Mouse (Mus musculus) liver, embryonic 15.5 days (tissue): ENCODE results near the gene Smpd1. TPM values are rescaled to one million over a fixed set of nuclear protein-coding genes. Genes with fewer than 3 reads are reported as not detected.

Source experiments
- ATAC-seq: fragments of 200-750 bp; cut with Nextera tagmentation; 2 replicates; pipeline ENCODE4 v1.8.0; 2017; ENCODE audit warnings: moderate number of reproducible peaks, mild to moderate bottlenecking, moderate library complexity; ENCODE audit not compliant: insufficient read depth
- H3K27ac ChIP-seq: fragments of 300-500 bp; sonication (generic); replicated peaks from 2 replicates; pipeline ENCODE4 v1.5.1; 2015; ENCODE audit warnings: mild to moderate bottlenecking, inconsistent platforms
- H3K27me3 ChIP-seq: fragments of 300-500 bp; sonication (generic); 2 replicates; pipeline ENCODE4 v1.6.1; 2015; ENCODE audit warnings: mild to moderate bottlenecking, inconsistent platforms
- H3K36me3 ChIP-seq: fragments of 300-500 bp; sonication (generic); replicated peaks from 2 replicates; pipeline ENCODE4 v1.6.1; 2015; ENCODE audit warnings: moderate library complexity, mild to moderate bottlenecking, inconsistent platforms
- H3K4me1 ChIP-seq: fragments of 300-500 bp; sonication (generic); replicated peaks from 2 replicates; pipeline ENCODE4 v1.6.1; 2015; ENCODE audit warnings: inconsistent platforms
- H3K4me2 ChIP-seq: fragments of 300-500 bp; sonication (generic); 2 replicates; pipeline ENCODE4 v1.6.1; 2015; ENCODE audit warnings: moderate library complexity, mild to moderate bottlenecking, inconsistent platforms
- H3K4me3 ChIP-seq: fragments of 300-500 bp; sonication (generic); replicated peaks from 2 replicates; pipeline ENCODE4 v1.5.1; 2015; ENCODE audit warnings: mild to moderate bottlenecking, inconsistent platforms
- H3K9ac ChIP-seq: fragments of 300-500 bp; sonication (generic); 2 replicates; pipeline ENCODE4 v1.6.1; 2015; ENCODE audit warnings: moderate library complexity, mild to moderate bottlenecking, inconsistent platforms
- H3K9me3 ChIP-seq: fragments of 300-500 bp; sonication (generic); replicated peaks from 2 replicates; pipeline ENCODE4 v1.6.1; 2016; ENCODE audit warnings: inconsistent platforms
- WGBS: fragments of 180-500 bp; shearing (Covaris S2); methylation state at CpG from one replicate; pipeline ENCODE4 v1.1.7; 2015; ENCODE audit warnings: mixed read lengths; ENCODE audit not compliant: insufficient replicate concordance; 5-methylcytosine and 5-hydroxymethylcytosine counted together
- polyA plus RNA-seq: library from polyadenylated mRNA; unstranded; fragments of >200 nt; fragmentation: Nextera tagmentation; extraction: Ambion mirVana; gene quantifications from 2 replicates; pipeline ENCODE4 v1.2.1, GENCODE M21; 2015

The Smpd1 gene
- polyA plus RNA-seq, 1 experiment from 2014 or later = 21.9 TPM

GRCm38 (mm10) chr7:105562317-105562716 is 8.2 kb downstream of the Smpd1 start:
- 43% methylated on average over 3 of the region's 3 CpGs for WGBS
- ATAC-seq = no peak
- no peaks in the 10 kb centered on the region for H3K4me1 ChIP-seq
- H3K4me3 ChIP-seq = no peak overlapping the region
- H3K27ac ChIP-seq = no peak overlapping the region
- H3K9me3 ChIP-seq = no peaks in the 10 kb centered on the region
- H3K27me3 ChIP-seq = no peaks in the 10 kb centered on the region; the same call in 1 of the 2 replicates
- peaks cover 10% of the 10 kb centered on the region for H3K36me3 ChIP-seq
- H3K4me2 ChIP-seq = no peak overlapping the region
- no peak overlapping the region for H3K9ac ChIP-seq

DNA sequence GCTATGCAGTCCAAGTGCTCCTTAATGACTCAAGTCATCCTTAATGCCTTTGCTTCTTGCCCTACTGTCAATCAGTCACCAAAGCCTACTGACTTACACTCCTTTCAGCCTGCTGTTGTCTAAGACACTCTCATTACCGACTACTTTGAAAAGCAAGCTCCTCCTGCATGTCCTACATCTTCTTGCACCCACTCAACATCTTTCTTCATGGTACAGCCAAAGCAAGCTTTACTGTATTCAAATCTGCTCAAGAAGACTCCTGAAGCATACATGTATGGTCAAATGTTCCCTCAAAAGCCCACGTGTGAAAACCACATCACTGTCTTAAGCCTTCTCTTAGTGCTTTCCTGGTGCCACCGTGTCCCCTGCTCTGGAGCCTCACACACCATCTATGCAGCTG is 9.2 kb downstream of the Smpd1 start:
- H3K4me3 ChIP-seq = no peak overlapping the region
- no peak overlapping the region for H3K9ac ChIP-seq
- no peaks in the 10 kb centered on the region for H3K9me3 ChIP-seq
- 51% methylated on average over 3 of the region's 3 CpGs for WGBS
- H3K36me3 ChIP-seq = no peaks in the 10 kb centered on the region
- H3K4me1 ChIP-seq = no peaks in the 10 kb centered on the region
- no peak for ATAC-seq
- H3K27me3 ChIP-seq = no peaks in the 10 kb centered on the region; the same call in 1 of the 2 replicates
- no peak overlapping the region for H3K27ac ChIP-seq
- H3K4me2 ChIP-seq = no peak overlapping the region

DNA sequence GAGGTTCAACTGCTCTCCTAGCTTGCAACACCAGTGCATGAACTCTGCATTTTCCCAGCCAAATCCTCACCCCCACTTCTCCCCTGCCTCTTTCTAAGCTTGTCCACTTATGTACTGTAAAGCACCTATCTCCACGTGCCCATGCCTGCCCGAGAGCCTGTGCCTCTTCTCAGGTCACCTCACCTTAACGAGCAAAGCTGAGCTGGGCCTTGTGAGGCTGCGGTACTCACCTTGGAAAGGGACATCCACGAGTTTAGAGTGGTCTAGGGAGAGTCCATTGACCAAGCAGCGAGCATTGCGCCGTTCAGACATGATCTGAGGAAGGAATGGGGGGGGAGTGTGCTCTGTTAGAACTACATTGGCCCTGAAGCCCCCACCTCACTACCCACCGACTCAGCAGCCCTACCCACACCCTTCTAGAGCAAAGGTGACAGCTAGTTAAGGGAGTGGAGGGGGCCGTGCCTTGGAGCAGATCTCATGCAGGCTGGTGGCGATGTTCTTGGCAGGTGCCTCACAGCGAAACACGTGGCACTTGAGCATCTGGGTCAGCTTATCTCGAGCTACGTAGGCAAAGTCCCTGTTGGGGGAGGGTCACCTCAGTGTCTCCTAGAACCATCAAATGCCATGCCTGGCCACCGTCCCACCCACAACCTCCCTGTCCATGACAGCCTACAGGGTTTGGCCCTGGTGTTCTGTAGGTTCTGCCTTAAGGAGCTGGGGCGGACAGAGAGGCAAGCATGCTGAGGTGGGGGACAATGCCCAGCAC is 11.1 kb downstream of the Smpd1 start:
- no peak overlapping the region for H3K4me2 ChIP-seq
- no peak for ATAC-seq
- WGBS = 63% methylated on average over 17 of the region's 17 CpGs
- H3K27ac ChIP-seq = no peak overlapping the region
- H3K36me3 ChIP-seq = no peaks in the 10 kb centered on the region
- no peak overlapping the region for H3K4me3 ChIP-seq
- no peak overlapping the region for H3K9ac ChIP-seq
- H3K9me3 ChIP-seq = no peaks in the 10 kb centered on the region
- H3K4me1 ChIP-seq = no peaks in the 10 kb centered on the region
- no peaks in the 10 kb centered on the region; the same call in 1 of the 2 replicates for H3K27me3 ChIP-seq

DNA sequence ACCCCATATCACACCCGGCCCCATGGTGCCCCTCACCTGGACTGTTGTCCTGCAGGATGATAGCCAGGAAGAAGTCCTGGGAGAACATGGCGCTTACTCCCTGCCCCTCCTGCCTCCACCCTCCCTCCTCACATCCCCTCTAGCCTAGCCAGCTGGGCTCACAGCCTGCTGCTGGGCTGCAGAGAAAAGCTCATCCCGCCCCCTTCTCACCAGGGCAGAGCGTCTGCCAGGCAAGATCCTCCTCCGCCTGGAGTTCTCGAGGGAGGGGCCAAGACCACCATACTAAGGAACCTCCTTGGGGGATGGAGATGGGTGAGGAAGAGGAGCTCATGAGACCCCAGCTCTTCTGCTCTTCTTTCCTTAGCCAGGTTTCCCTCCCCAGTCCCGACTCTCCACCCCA is 14.4 kb downstream of the Smpd1 start:
- ATAC-seq = 0 out of 2 replicates have a peak, but pooled peaks have one; percentile 8
- Histone ChIP-seq H3K9me3 (no peaks in the 10 kb centered on the region), H3K4me2 (no peak overlapping the region), H3K27ac (no peak overlapping the region), H3K4me1 (no peaks in the 10 kb centered on the region), H3K27me3 (no peaks in the 10 kb centered on the region; the same call in 1 of the 2 replicates), H3K9ac (no peak overlapping the region), H3K36me3 (no peaks in the 10 kb centered on the region), H3K4me3 (no peak overlapping the region)
- 39% methylated on average over 7 of the region's 7 CpGs for WGBS

GRCm38 (mm10) chr7:105568988-105569471 is 14.9 kb downstream of the Smpd1 start:
- no peak overlapping the region for H3K27ac ChIP-seq
- WGBS = 40% methylated on average over 6 of the region's 6 CpGs

DNA sequence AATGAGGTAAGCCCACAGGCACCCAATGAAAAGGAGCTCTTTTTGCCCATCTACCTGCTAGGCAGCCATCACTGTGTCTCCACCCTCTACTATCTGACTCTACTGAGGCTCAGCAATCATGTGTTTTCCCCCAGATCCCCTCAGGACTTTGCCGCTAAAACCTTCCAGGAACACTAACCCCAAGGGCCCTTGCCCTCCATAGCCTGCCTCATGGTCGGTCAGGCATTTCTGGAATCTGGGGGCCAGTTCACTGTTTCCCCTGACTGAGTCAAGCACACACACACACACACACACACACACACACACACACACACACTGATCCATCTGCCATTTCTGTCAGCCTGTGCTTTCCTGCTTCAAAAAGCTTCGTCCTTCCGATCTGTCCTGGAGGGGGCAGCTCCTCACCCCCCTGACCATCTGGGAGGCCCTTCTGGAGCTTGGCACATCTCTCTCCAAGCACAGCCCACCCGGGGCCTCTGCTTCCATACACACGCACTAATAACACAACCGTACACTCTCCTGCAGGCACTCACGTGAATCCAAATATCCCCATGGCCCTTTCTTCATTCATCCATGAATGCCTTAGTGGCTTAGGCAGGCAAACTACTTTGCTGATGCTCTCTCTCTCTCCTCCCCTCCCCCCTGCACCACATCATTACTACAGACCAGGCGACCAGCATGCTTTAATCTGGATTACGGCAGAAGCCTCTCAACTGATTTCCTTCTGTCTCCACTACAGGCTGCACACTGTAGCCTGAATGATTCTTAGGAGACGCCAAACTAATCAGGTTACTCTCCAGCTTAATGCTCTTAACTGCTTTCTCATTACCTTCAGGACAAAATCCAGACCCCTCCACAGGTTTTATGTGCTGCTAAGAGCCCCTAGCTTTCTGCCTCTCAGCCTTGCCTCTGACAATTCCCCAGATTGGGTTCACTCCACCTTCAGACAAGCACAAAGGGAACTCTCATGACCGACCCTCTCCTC is 15.6 kb downstream of the Smpd1 start:
- H3K4me1 ChIP-seq = no peaks in the 10 kb centered on the region
- no peak overlapping the region for H3K9ac ChIP-seq
- H3K27me3 ChIP-seq = no peaks in the 10 kb centered on the region
- WGBS = 57% methylated on average over 12 of the region's 12 CpGs
- H3K4me3 ChIP-seq = no peak overlapping the region
- no peaks in the 10 kb centered on the region for H3K36me3 ChIP-seq
- ATAC-seq = no peak
- H3K4me2 ChIP-seq = no peak overlapping the region
- H3K9me3 ChIP-seq = no peaks in the 10 kb centered on the region
- no peak overlapping the region for H3K27ac ChIP-seq

More at GRCm38 (mm10) chr7:105568988-105569471, 14.9 kb downstream of the Smpd1 start:
- Histone ChIP-seq H3K4me1 (no peaks in the 10 kb centered on the region), H3K4me2 (no peak overlapping the region), H3K36me3 (no peaks in the 10 kb centered on the region), H3K9me3 (no peaks in the 10 kb centered on the region), H3K9ac (no peak overlapping the region), H3K4me3 (no peak overlapping the region), H3K27me3 (no peaks in the 10 kb centered on the region)
- ATAC-seq = no peak

- no peak overlapping the region for H3K4me2 ChIP-seq
- H3K4me3 ChIP-seq = no peak overlapping the region
- H3K9ac ChIP-seq = no peak overlapping the region
- no peak for ATAC-seq
- no peaks in the 10 kb centered on the region for H3K9me3 ChIP-seq
- no peaks in the 10 kb centered on the region for H3K27me3 ChIP-seq
- no peaks in the 10 kb centered on the region for H3K36me3 ChIP-seq
- 52% methylated on average over 4 of the region's 4 CpGs for WGBS
- no peak overlapping the region for H3K27ac ChIP-seq
- no peaks in the 10 kb centered on the region for H3K4me1 ChIP-seq
Measured at GRCm38 (mm10) chr7:105570756-105571155, 16.6 kb downstream of the Smpd1 start.

GRCm38 (mm10) chr7:105572949-105573348 is 18.8 kb downstream of the Smpd1 start:
- Histone ChIP-seq H3K27me3 (no peaks in the 10 kb centered on the region), H3K4me3 (no peak overlapping the region), H3K9ac (no peak overlapping the region), H3K4me1 (no peaks in the 10 kb centered on the region), H3K4me2 (no peak overlapping the region), H3K36me3 (no peaks in the 10 kb centered on the region), H3K9me3 (no peaks in the 10 kb centered on the region), H3K27ac (no peak overlapping the region)
- 72% methylated on average over 8 of the region's 8 CpGs for WGBS
- ATAC-seq = no peak

GRCm38 (mm10) chr7:105574537-105574936 is 20.4 kb downstream of the Smpd1 start:
- H3K36me3 ChIP-seq = no peaks in the 10 kb centered on the region
- no peak overlapping the region for H3K27ac ChIP-seq
- H3K4me2 ChIP-seq = no peak overlapping the region
- 0 out of 2 replicates have a peak, but pooled peaks cover 12% of the 10 kb centered on the region for H3K27me3 ChIP-seq
- H3K9ac ChIP-seq = no peak overlapping the region
- ATAC-seq = no peak
- no peaks in the 10 kb centered on the region for H3K9me3 ChIP-seq
- no peaks in the 10 kb centered on the region for H3K4me1 ChIP-seq
- WGBS = 64% methylated on average over 4 of the region's 4 CpGs
- H3K4me3 ChIP-seq = no peak overlapping the region

DNA sequence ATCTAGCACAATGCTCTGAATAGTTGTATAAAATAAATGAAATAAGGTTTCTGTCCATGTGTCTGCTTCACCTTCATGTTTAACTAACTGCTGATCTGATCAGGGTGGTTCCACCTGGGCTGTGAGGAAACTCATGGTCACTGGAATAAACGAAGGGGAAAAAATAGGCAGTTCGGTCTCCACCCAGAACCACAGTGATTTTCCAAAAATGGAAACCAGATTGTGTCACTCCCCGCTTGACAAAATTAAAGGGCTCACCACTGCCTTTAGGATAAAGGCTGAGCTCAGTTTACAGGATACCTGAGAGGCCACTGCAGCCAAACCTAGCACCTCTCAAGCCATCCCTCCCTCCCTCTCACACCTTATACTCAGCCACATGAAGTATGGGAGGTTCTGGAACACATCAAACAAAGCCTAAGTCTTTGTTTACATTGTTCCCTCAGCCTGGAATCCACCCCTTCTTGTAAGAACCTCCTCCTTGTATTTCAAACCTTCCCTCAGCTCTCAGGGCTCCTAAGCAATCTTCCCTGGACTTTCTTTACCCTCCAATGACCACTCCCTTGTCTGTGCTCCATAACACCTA is 22.1 kb downstream of the Smpd1 start:
- H3K4me2 ChIP-seq = no peak overlapping the region
- H3K36me3 ChIP-seq = no peaks in the 10 kb centered on the region
- no peak overlapping the region for H3K9ac ChIP-seq
- no peak for ATAC-seq
- no peak overlapping the region for H3K27ac ChIP-seq
- 33% methylated on average over 3 of the region's 3 CpGs for WGBS
- peaks cover 9% of the 10 kb centered on the region for H3K4me1 ChIP-seq
- H3K4me3 ChIP-seq = no peak overlapping the region
- H3K27me3 ChIP-seq = peaks cover 25% of the 10 kb centered on the region
- H3K9me3 ChIP-seq = no peaks in the 10 kb centered on the region
